Mouse (Mus musculus) lung, embryonic 14.5 days (tissue): ENCODE measurements around the gene Hk1. TPM values are rescaled to one million over a fixed set of nuclear protein-coding genes. Genes with fewer than 3 reads are reported as not detected.

Experiments
- ATAC-seq: fragments of 200-750 bp; cut with Nextera tagmentation; 2 replicates; pipeline ENCODE4 v1.8.0; 2017; ENCODE audit warnings: mild to moderate bottlenecking, moderate TSS enrichment, moderate library complexity; ENCODE audit not compliant: insufficient read depth
- DNase-seq: peaks from one replicate; pipeline ENCODE4 v3.0.0-alpha.2; 2015
- H3K27ac ChIP-seq: fragments of 300-500 bp; sonication (generic); 2 replicates; pipeline ENCODE4 v1.5.1; 2014; ENCODE audit warnings: low read depth, mild to moderate bottlenecking, moderate library complexity
- H3K27me3 ChIP-seq: fragments of 300-500 bp; sonication (generic); 2 replicates; pipeline ENCODE4 v1.6.1; 2014; ENCODE audit warnings: low read length, control low read depth; ENCODE audit not compliant: insufficient read depth
- H3K36me3 ChIP-seq: fragments of 300-500 bp; sonication (generic); 2 replicates; pipeline ENCODE4 v1.6.1; 2014; ENCODE audit warnings: control low read depth; ENCODE audit not compliant: insufficient read depth
- H3K4me1 ChIP-seq: fragments of 300-500 bp; sonication (generic); 2 replicates; pipeline ENCODE4 v1.6.1; 2014; ENCODE audit warnings: antibody characterized with exemption, control low read depth; ENCODE audit not compliant: insufficient read depth
- H3K4me2 ChIP-seq: fragments of 300-500 bp; sonication (generic); 2 replicates; pipeline ENCODE4 v1.6.1; 2014; ENCODE audit warnings: mild to moderate bottlenecking
- H3K4me3 ChIP-seq: fragments of 300-500 bp; sonication (generic); 2 replicates; pipeline ENCODE4 v1.5.1; 2014; ENCODE audit warnings: low read depth, low read length
- H3K9ac ChIP-seq: fragments of 300-500 bp; sonication (generic); 2 replicates; pipeline ENCODE4 v1.6.1; 2014
- H3K9me3 ChIP-seq: fragments of 300-500 bp; sonication (generic); 2 replicates; pipeline ENCODE4 v1.6.1; 2016; ENCODE audit warnings: low read depth, low read length, control low read depth
- CTCF ChIP-seq: IDR thresholded peaks from 2 replicates; pipeline ENCODE4 v1.5.1; 2016; ENCODE audit warnings: antibody characterized with exemption, low read depth
- WGBS: fragments of 180-500 bp; shearing (Covaris S2); extraction: QIAGEN DNeasy Blood & Tissue Kit; methylation state at CpG from one replicate; pipeline ENCODE4 v1.1.7; 2014; 5-methylcytosine and 5-hydroxymethylcytosine counted together
- polyA plus RNA-seq: library from polyadenylated mRNA; unstranded; fragments of >200 nt; fragmentation: Nextera tagmentation; extraction: Ambion mirVana; gene quantifications from 2 replicates; pipeline ENCODE4 v1.2.1, GENCODE M21; 2014

Hk1 gene
- polyA plus RNA-seq, 1 experiment from 2014 or later, result 20.9 TPM

GRCm38 (mm10) chr10:62413606-62413982 lies 33.9 kb upstream of the Hk1 start:
- no peak for TF ChIP-seq CTCF
- no peak overlapping the region for H3K4me3 ChIP-seq
- H3K4me1 ChIP-seq, result 0 out of 2 replicates have a peak, but pooled peaks cover 4% of the 10 kb centered on the region
- peak overlapping the region; percentile 23; the same call in 1 of the 2 replicates for H3K4me2 ChIP-seq
- ATAC-seq, result peak; percentile 57; the same call in 1 of the 2 replicates
- no peak overlapping the region for H3K9ac ChIP-seq
- H3K9me3 ChIP-seq, result no peaks in the 10 kb centered on the region
- no peaks in the 10 kb centered on the region for H3K36me3 ChIP-seq
- peak overlapping the region; percentile 89 for H3K27ac ChIP-seq
- DNase-seq, result peak; percentile 51
- WGBS, result 6% methylated on average over 4 of the region's 4 CpGs
- H3K27me3 ChIP-seq, result no peaks in the 10 kb centered on the region

- Histone ChIP-seq H3K9ac (no peak overlapping the region), H3K27ac (peak overlapping the region; percentile 89), H3K36me3 (no peaks in the 10 kb centered on the region), H3K4me2 (peak overlapping the region; percentile 23; the same call in 1 of the 2 replicates), H3K4me1 (0 out of 2 replicates have a peak, but pooled peaks cover 4% of the 10 kb centered on the region), H3K9me3 (no peaks in the 10 kb centered on the region), H3K27me3 (no peaks in the 10 kb centered on the region), H3K4me3 (no peak overlapping the region)
- WGBS, result 4% methylated on average over 8 of the region's 8 CpGs
- peak; percentile 68 for ATAC-seq
- peak; percentile 47 for DNase-seq
- TF ChIP-seq CTCF, result no peak
Observed at GRCm38 (mm10) chr10:62412906-62413605, 33.3 kb upstream of the Hk1 start.

- no peak overlapping the region for H3K4me2 ChIP-seq
- no peak for ATAC-seq
Observed at GRCm38 (mm10) chr10:62411431-62412410, 32.0 kb upstream of the Hk1 start.

GRCm38 (mm10) chr10:62410943-62411342 lies 31.2 kb upstream of the Hk1 start:
- H3K9ac ChIP-seq, result no peak overlapping the region
- no peaks in the 10 kb centered on the region for H3K27me3 ChIP-seq
- DNase-seq, result peak; percentile 84
- no peaks in the 10 kb centered on the region for H3K9me3 ChIP-seq
- H3K4me2 ChIP-seq, result no peak overlapping the region
- 10% methylated on average over 5 of the region's 5 CpGs for WGBS
- H3K4me1 ChIP-seq, result 0 out of 2 replicates have a peak, but pooled peaks cover 4% of the 10 kb centered on the region
- no peak overlapping the region for H3K27ac ChIP-seq
- H3K36me3 ChIP-seq, result no peaks in the 10 kb centered on the region
- H3K4me3 ChIP-seq, result no peak overlapping the region
- peak; percentile 92 for TF ChIP-seq CTCF
- ATAC-seq, result no peak; the same call in 1 of the 2 replicates

More at GRCm38 (mm10) chr10:62411431-62412410, 32.0 kb upstream of the Hk1 start:
- 62% methylated on average over 19 of the region's 19 CpGs for WGBS
- H3K9ac ChIP-seq, result no peak overlapping the region
- H3K9me3 ChIP-seq, result no peaks in the 10 kb centered on the region
- H3K27me3 ChIP-seq, result no peaks in the 10 kb centered on the region
- no peak overlapping the region for H3K27ac ChIP-seq
- peak; percentile 17 for DNase-seq
- H3K36me3 ChIP-seq, result no peaks in the 10 kb centered on the region
- no peak for TF ChIP-seq CTCF
- H3K4me3 ChIP-seq, result no peak overlapping the region
- 0 out of 2 replicates have a peak, but pooled peaks cover 4% of the 10 kb centered on the region for H3K4me1 ChIP-seq

GRCm38 (mm10) chr10:62404901-62405300 lies 25.2 kb upstream of the Hk1 start:
- H3K9ac ChIP-seq, result 0 out of 2 replicates have a peak overlapping the region, but pooled peaks have one; percentile 23

GRCm38 (mm10) chr10:62401641-62402111 lies 22.0 kb upstream of the Hk1 start:
- no peak overlapping the region for H3K9ac ChIP-seq
- DNase-seq (no peak), ATAC-seq (no peak)
- no peak overlapping the region for H3K27ac ChIP-seq
- no peak for TF ChIP-seq CTCF
- H3K36me3 ChIP-seq, result no peaks in the 10 kb centered on the region
- H3K4me3 ChIP-seq, result no peak overlapping the region
- no peaks in the 10 kb centered on the region for H3K27me3 ChIP-seq
- no peak overlapping the region for H3K4me2 ChIP-seq
- 75% methylated on average over 19 of the region's 19 CpGs for WGBS
- no peaks in the 10 kb centered on the region for H3K9me3 ChIP-seq
- no peaks in the 10 kb centered on the region for H3K4me1 ChIP-seq

More at GRCm38 (mm10) chr10:62404901-62405300, 25.2 kb upstream of the Hk1 start:
- Histone ChIP-seq H3K9me3 (no peaks in the 10 kb centered on the region), H3K27ac (no peak overlapping the region), H3K4me2 (peak overlapping the region; percentile 50), H3K4me3 (peak overlapping the region; percentile 14; the same call in 1 of the 2 replicates), H3K36me3 (no peaks in the 10 kb centered on the region), H3K27me3 (no peaks in the 10 kb centered on the region), H3K4me1 (no peaks in the 10 kb centered on the region)
- 35% methylated on average over 14 of the region's 14 CpGs for WGBS
- TF ChIP-seq CTCF, result no peak
- ATAC-seq (peak; percentile 87), DNase-seq (peak; percentile 83)
